In genomic region chr1:41810318-41810964, GRCm38 (mm10) we compare ENCODE assay signal across 8 mouse cellular contexts.
DNase-seq lines count a peak whose midpoint lies in the region; ATAC-seq and TF ChIP-seq lines count a peak whose summit lies in the region.

No protein-coding gene starts in this region.

- H3K9ac ChIP-seq in embryonic facial prominence, embryonic 15.5 days = no peak overlapping the region
- H3K9ac ChIP-seq in hindbrain, embryonic 12.5 days = no peak overlapping the region
- H3K9ac ChIP-seq in stomach, embryonic 14.5 days (replicated peaks; ENCODE audit: low read depth, low read length) = no peak overlapping the region

- no peaks in the 10 kb centered on the region for H3K4me1 ChIP-seq in E14TG2a.4 (replicated peaks; ENCODE audit: low read depth, low read length)
- no peaks in the 10 kb centered on the region for H3K4me1 ChIP-seq in embryonic facial prominence, embryonic 15.5 days
- peaks cover 30% of the 10 kb centered on the region for H3K4me1 ChIP-seq in hindbrain, embryonic 12.5 days
- H3K4me1 ChIP-seq in stomach, embryonic 14.5 days (ENCODE audit: control insufficient read depth, insufficient read depth, low read length) = no peaks in the 10 kb centered on the region

- H3K27ac ChIP-seq in embryonic facial prominence, embryonic 15.5 days (replicated peaks) = no peak overlapping the region
- H3K27ac ChIP-seq in hindbrain, embryonic 12.5 days = peak overlapping the region; percentile 66
- H3K27ac ChIP-seq in stomach, embryonic 14.5 days (ENCODE audit: low read length) = no peak overlapping the region

- H3K4me2 ChIP-seq in embryonic facial prominence, embryonic 15.5 days (replicated peaks) = peak overlapping the region; percentile 44
- peak overlapping the region; percentile 45 for H3K4me2 ChIP-seq in hindbrain, embryonic 12.5 days (replicated peaks)
- H3K4me2 ChIP-seq in stomach, embryonic 14.5 days (replicated peaks; ENCODE audit: low read depth, low read length) = peak overlapping the region; percentile 30

- no peaks in the 10 kb centered on the region for H3K9me3 ChIP-seq in E14TG2a.4 (ENCODE audit: low read length)
- no peaks in the 10 kb centered on the region for H3K9me3 ChIP-seq in embryonic facial prominence, embryonic 15.5 days (replicated peaks)
- H3K9me3 ChIP-seq in hindbrain, embryonic 12.5 days (replicated peaks) = no peaks in the 10 kb centered on the region
- H3K9me3 ChIP-seq in stomach, embryonic 14.5 days (ENCODE audit: control insufficient read depth, low read depth, low read length) = no peaks in the 10 kb centered on the region

- H3K27me3 ChIP-seq in E14TG2a.4 (ENCODE audit: insufficient read depth, low read length) = no peaks in the 10 kb centered on the region
- no peaks in the 10 kb centered on the region for H3K27me3 ChIP-seq in embryonic facial prominence, embryonic 15.5 days
- H3K27me3 ChIP-seq in hindbrain, embryonic 12.5 days = no peaks in the 10 kb centered on the region
- no peaks in the 10 kb centered on the region for H3K27me3 ChIP-seq in stomach, embryonic 14.5 days (ENCODE audit: control insufficient read depth, insufficient read depth, low read length)

- no peak for ATAC-seq in embryonic facial prominence, embryonic 15.5 days (ENCODE audit: insufficient number of reproducible peaks, low FRiP score, low TSS enrichment, low read depth)
- peak; percentile 81 for ATAC-seq in hindbrain, embryonic 12.5 days (ENCODE audit: low FRiP score)
- peak; percentile 65; the same call in 1 of the 2 replicates for ATAC-seq in stomach, embryonic 14.5 days (ENCODE audit: insufficient number of reproducible peaks, insufficient read depth, low FRiP score, low read depth)
- ATAC-seq in CD4-positive, CD25-positive, alpha-beta regulatory T cell, adult 4 months = no peak

- 7% methylated on average over 9 of the region's 9 CpGs for WGBS in embryonic facial prominence, embryonic 15.5 days
- 10% methylated on average over 9 of the region's 9 CpGs for WGBS in hindbrain, embryonic 12.5 days
- 8% methylated on average over 9 of the region's 9 CpGs for WGBS in stomach, embryonic 14.5 days

- peak; percentile 38 for DNase-seq in adrenal gland, postnatal 25 days
- peak; percentile 87 for DNase-seq in layer of hippocampus, adult 9-11 months
- DNase-seq in lung, postnatal 4 days = peak; percentile 21 to 43

- no peaks in the 10 kb centered on the region for H3K36me3 ChIP-seq in E14TG2a.4 (ENCODE audit: insufficient read depth, low read length)
- no peaks in the 10 kb centered on the region for H3K36me3 ChIP-seq in embryonic facial prominence, embryonic 15.5 days
- no peaks in the 10 kb centered on the region for H3K36me3 ChIP-seq in hindbrain, embryonic 12.5 days
- H3K36me3 ChIP-seq in stomach, embryonic 14.5 days (ENCODE audit: control insufficient read depth, insufficient read depth, low read length) = no peaks in the 10 kb centered on the region

- H3K4me3 ChIP-seq in E14TG2a.4 (replicated peaks; ENCODE audit: low read length) = no peak overlapping the region
- H3K4me3 ChIP-seq in embryonic facial prominence, embryonic 15.5 days (replicated peaks) = peak overlapping the region; percentile 25
- H3K4me3 ChIP-seq in hindbrain, embryonic 12.5 days = peak overlapping the region; percentile 18
- H3K4me3 ChIP-seq in stomach, embryonic 14.5 days (ENCODE audit: low read depth, low read length) = no peak overlapping the region

- peak; percentile 35 for TF ChIP-seq CTCF in E14TG2a.4 (conservative IDR thresholded peaks at IDR 0.05; ENCODE audit: low read length)

Comparison
In these comparisons a context has a peak if more than half of its experiments do, and no peak if none do; other contexts are left out.
1. H3K4me3 ChIP-seq: peak in embryonic facial prominence, embryonic 15.5 days (single experiment) and hindbrain, embryonic 12.5 days (single experiment); none in E14TG2a.4 (single experiment) and stomach, embryonic 14.5 days (single experiment).
2. DNase-seq: peak in every context shown above with its lines; median percentile 87 in layer of hippocampus, adult 9-11 months; 38 in adrenal gland, postnatal 25 days; 32 in lung, postnatal 4 days.
3. ATAC-seq: peak in hindbrain, embryonic 12.5 days (single experiment) and stomach, embryonic 14.5 days (single experiment); none in embryonic facial prominence, embryonic 15.5 days (single experiment) and CD4-positive, CD25-positive, alpha-beta regulatory T cell, adult 4 months (single experiment).
4. Peak in every context shown above with its lines, with median percentiles within 50 percentile points of each other: H3K4me2 ChIP-seq.